Comparison of ENCODE assay signal across 11 mouse cellular contexts in genomic region chr12:87088331-87088730, GRCm38 (mm10). TPM values are rescaled to one million over a fixed set of nuclear protein-coding genes. Genes with fewer than 3 reads are reported as not detected.
A peak's percentile ranks its signal among the peaks of the same experiment; 100 is the strongest.
DNase-seq lines count a peak whose midpoint lies in the region; ATAC-seq and TF ChIP-seq lines count a peak whose summit lies in the region.
"Had no signal": no experiment of that assay in that cellular context is flagged by ENCODE, and none has a peak within 500 bp of the region (broad histone marks: within the 10 kb centered on the region; RNA-seq: fewer than 3 reads in every experiment).

No protein-coding gene starts in this region.

- H3K36me3 ChIP-seq in liver, embryonic 12.5 days = no peaks in the 10 kb centered on the region
- no peaks in the 10 kb centered on the region for H3K36me3 ChIP-seq in E14TG2a.4 (ENCODE audit: insufficient read depth, low read length)
- H3K36me3 ChIP-seq: limb, embryonic 13.5 days had no signal

- H3K4me1 ChIP-seq in liver, embryonic 12.5 days = peaks cover 15% of the 10 kb centered on the region; the same call in 1 of the 2 replicates
- peaks cover 25% of the 10 kb centered on the region for H3K4me1 ChIP-seq in E14TG2a.4 (replicated peaks; ENCODE audit: low read depth, low read length)
- peaks cover 2% of the 10 kb centered on the region; the same call in 1 of the 2 replicates for H3K4me1 ChIP-seq in cortical plate, adult 2 months (ENCODE audit: control insufficient read depth, insufficient read depth, low read length)
- H3K4me1 ChIP-seq: limb, embryonic 13.5 days had no signal

- TF ChIP-seq POLR2A in cortical plate, adult 2 months (IDR thresholded peaks at IDR 0.05; ENCODE audit: extremely low read depth, insufficient read depth, low read length) = no peak

- 31% methylated on average over 4 of the region's 4 CpGs for WGBS in liver, embryonic 12.5 days (ENCODE audit: insufficient replicate concordance)

- no peak overlapping the region for H3K4me2 ChIP-seq in liver, embryonic 12.5 days
- H3K4me2 ChIP-seq: limb, embryonic 13.5 days had no signal

- no peaks in the 10 kb centered on the region; the same call in 1 of the 2 replicates for H3K27me3 ChIP-seq in liver, embryonic 12.5 days (replicated peaks)
- no peaks in the 10 kb centered on the region for H3K27me3 ChIP-seq in E14TG2a.4 (ENCODE audit: insufficient read depth, low read length)

- peak; percentile 42 for DNase-seq in cerebellum, adult 9-10 months
- DNase-seq in liver = peak; percentile 19
- no peak for DNase-seq in spleen, postnatal 36 days (ENCODE audit: low spot score in 2 of 2)
- DNase-seq in gastrocnemius, adult 8-10 months (ENCODE audit: low spot score in 2 of 2) = no peak
- DNase-seq: kidney, adult 9 months had no signal

- TF ChIP-seq CTCF in E14TG2a.4 (conservative IDR thresholded peaks at IDR 0.05; ENCODE audit: low read length) = peak; percentile 93
- TF ChIP-seq CTCF in cortical plate, adult 2 months (IDR thresholded peaks at IDR 0.05; ENCODE audit: extremely low read depth, insufficient read depth, low read length) = peak; percentile 56

- ATAC-seq in cerebellum, adult (ENCODE audit: insufficient number of reproducible peaks, low FRiP score, low TSS enrichment) = no peak
- no peak for ATAC-seq in liver, embryonic 12.5 days

- H3K27ac ChIP-seq in liver, embryonic 12.5 days = no peak overlapping the region
- no peak overlapping the region for H3K27ac ChIP-seq in cortical plate, adult 2 months (ENCODE audit: insufficient read depth, low read length)
- H3K27ac ChIP-seq: limb, embryonic 13.5 days had no signal

- no peak overlapping the region for H3K9ac ChIP-seq in liver, embryonic 12.5 days
- H3K9ac ChIP-seq: limb, embryonic 13.5 days had no signal

- no peaks in the 10 kb centered on the region for H3K9me3 ChIP-seq in liver, embryonic 12.5 days (replicated peaks)
- no peaks in the 10 kb centered on the region for H3K9me3 ChIP-seq in E14TG2a.4 (ENCODE audit: low read length)
- H3K9me3 ChIP-seq: limb, embryonic 13.5 days had no signal

- H3K4me3 ChIP-seq in liver, embryonic 12.5 days = no peak overlapping the region
- no peak overlapping the region for H3K4me3 ChIP-seq in E14TG2a.4 (replicated peaks; ENCODE audit: low read length)
- H3K4me3 ChIP-seq in cortical plate, adult 2 months (ENCODE audit: insufficient read depth, low read length) = no peak overlapping the region
- H3K4me3 ChIP-seq: limb, embryonic 13.5 days had no signal

RNA-seq across cellular contexts. Expression of gene Ngb, which starts 14.0 kb away (rescaled TPM):
- 0.17 TPM in 1 of 2 replicates, not detected in the other for polyA plus RNA-seq in liver, embryonic 12.5 days (2016; fragmentation: Nextera tagmentation; extraction: Ambion mirVana)
- polyA plus RNA-seq in cortical plate, adult 2 months (2012; rRNA removed) = 8.9 and 9.5 TPM in 2 replicates
- not detected for total RNA-seq in gastrocnemius, adult 8-10 months (2022)
- polyA plus RNA-seq: embryonic facial prominence, embryonic 11.5 days had no signal

RNA-seq across cellular contexts. Expression of gene Gstz1, which starts 58.6 kb away (rescaled TPM):
- polyA plus RNA-seq in liver, embryonic 12.5 days (2016; fragmentation: Nextera tagmentation; extraction: Ambion mirVana) = 44.8 and 49.2 TPM in 2 replicates
- 93.6 and 96.5 TPM in 2 replicates for polyA plus RNA-seq in cortical plate, adult 2 months (2012; rRNA removed)
- 10 to 100 TPM; 32.8 to 41.0 (median 38.3) TPM for total RNA-seq in gastrocnemius, adult 8-10 months (2022)

RNA-seq across cellular contexts. Expression of gene Pomt2, which starts 59.4 kb away (rescaled TPM):
- polyA plus RNA-seq in liver, embryonic 12.5 days (2016; fragmentation: Nextera tagmentation; extraction: Ambion mirVana) = 7.1 and 7.3 TPM in 2 replicates
- polyA plus RNA-seq in cortical plate, adult 2 months (2012; rRNA removed) = 19.0 and 19.3 TPM in 2 replicates
- total RNA-seq in gastrocnemius, adult 8-10 months (2022) = 1 to 10 TPM; 4.2 to 7.0 (median 4.9) TPM

Comparison
In these comparisons a context has a peak if more than half of its experiments do, and no peak if none do; other contexts are left out.
1. DNase-seq: peak in cerebellum, adult 9-10 months (single experiment) and liver (single experiment); none in spleen, postnatal 36 days (0 of 2) and gastrocnemius, adult 8-10 months (0 of 2).